Mouse (Mus musculus): Measurements from ENCODE around the gene Mvp.

DNA sequence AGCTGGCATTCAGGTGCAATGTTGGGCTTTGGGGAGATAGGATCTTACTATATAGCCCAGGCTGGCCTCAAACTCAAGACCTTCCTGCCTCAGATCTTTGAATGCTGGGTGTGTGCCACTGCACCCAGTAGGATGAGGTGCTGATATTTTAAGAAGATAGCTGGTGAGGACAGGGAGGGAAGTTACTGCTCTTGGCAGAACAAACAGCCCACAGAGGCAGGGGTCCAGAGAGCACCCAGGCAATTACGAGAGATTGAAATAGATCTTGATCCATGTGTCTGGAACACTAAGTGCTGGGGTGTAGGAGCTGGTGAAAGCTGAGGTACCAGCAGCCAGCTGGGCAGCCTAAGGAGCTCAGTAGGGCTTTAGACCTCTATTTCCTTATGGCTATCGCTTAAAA is 32.8 kb downstream of the Mvp start:
- TF ChIP-seq POLR2AphosphoS2 (IDR thresholded peaks at IDR 0.05; ENCODE audit: low read length): no peak
- no peak; a peak in 1 of 4 replicates for TF ChIP-seq POLR2A (IDR thresholded peaks at IDR 0.05; ENCODE audit: control insufficient read depth in 1 of 2, insufficient read depth in 1 of 2, low read depth in 1 of 2, low read length in 2 of 2, poor library complexity in 1 of 2)
- no peak for TF ChIP-seq USF1 (IDR thresholded peaks at IDR 0.05; ENCODE audit: low read depth, low read length)
- no peak for TF ChIP-seq CTCF (IDR thresholded peaks at IDR 0.05 in 2 of 3, conservative IDR thresholded peaks at IDR 0.05 in 1 of 3; ENCODE audit: control insufficient read depth in 1 of 3, insufficient read depth in 1 of 3, low read depth in 2 of 3, low read length in 3 of 3, poor library complexity in 1 of 3, severe bottlenecking in 1 of 3)
- TF ChIP-seq MEF2A (IDR thresholded peaks at IDR 0.05; ENCODE audit: extremely low read depth, insufficient replicate concordance, low read depth, low read length, poor library complexity, severe bottlenecking): no peak
- TF ChIP-seq GATA1 (IDR thresholded peaks at IDR 0.05; ENCODE audit: low read depth, low read length): no peak
